Comparison of ENCODE assay signal across 11 mouse cellular contexts in the genomic region with DNA sequence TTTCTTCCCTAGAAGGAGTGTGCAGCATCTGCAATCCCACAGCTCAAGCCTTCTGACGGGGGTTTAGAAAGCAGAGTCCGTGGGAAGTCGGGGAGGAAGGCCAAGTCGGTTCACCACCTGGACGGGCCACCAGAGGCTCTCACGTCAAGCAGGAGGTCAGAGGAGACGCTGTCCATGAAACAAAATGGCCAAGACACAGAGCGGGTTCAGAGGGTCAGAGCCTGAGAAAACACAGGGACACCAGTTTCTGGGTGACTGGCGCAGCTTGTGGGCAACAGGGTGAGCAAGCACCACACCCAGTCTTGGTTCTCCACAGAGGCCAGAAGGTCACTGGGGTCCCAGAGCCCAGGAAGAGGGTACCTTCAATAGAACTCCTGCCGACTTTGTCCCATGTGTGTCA. TPM values are rescaled to one million over a fixed set of nuclear protein-coding genes. Genes with fewer than 3 reads are reported as not detected.
DNase-seq lines count a peak whose midpoint lies in the region; ATAC-seq and TF ChIP-seq lines count a peak whose summit lies in the region.
"Had no signal": no experiment of that assay in that cellular context is flagged by ENCODE, and none has a peak within 500 bp of the region (broad histone marks: within the 10 kb centered on the region; RNA-seq: fewer than 3 reads in every experiment).

No protein-coding gene starts in this region.

- WGBS in hindbrain, embryonic 10.5 days = 82% methylated on average over 10 of the region's 10 CpGs
- 86% methylated on average over 10 of the region's 10 CpGs for WGBS in hindbrain, embryonic 16.5 days
- 76% methylated on average over 10 of the region's 10 CpGs for WGBS in liver, embryonic 12.5 days (ENCODE audit: insufficient replicate concordance)
- WGBS in liver, embryonic 11.5 days = 76% methylated on average over 10 of the region's 10 CpGs
- WGBS in bone marrow, adult 2 months = 82% methylated on average over 10 of the region's 10 CpGs

- H3K36me3 ChIP-seq in hindbrain, embryonic 10.5 days = peaks cover 6% of the 10 kb centered on the region
- H3K36me3 ChIP-seq in hindbrain, embryonic 16.5 days (ENCODE audit: control insufficient read depth, insufficient read depth, low read length) = no peaks in the 10 kb centered on the region
- H3K36me3 ChIP-seq in liver, embryonic 12.5 days = peaks cover 25% of the 10 kb centered on the region
- H3K36me3 ChIP-seq in liver, embryonic 11.5 days (ENCODE audit: control insufficient read depth, insufficient read depth, low read length) = peaks cover 5% of the 10 kb centered on the region; the same call in 1 of the 2 replicates
- H3K36me3 ChIP-seq: limb, embryonic 12.5 days had no signal

- no peak overlapping the region for H3K9ac ChIP-seq in hindbrain, embryonic 16.5 days (ENCODE audit: low read depth, low read length)
- H3K9ac ChIP-seq in liver, embryonic 12.5 days = no peak overlapping the region
- no peak overlapping the region for H3K9ac ChIP-seq in liver, embryonic 11.5 days (ENCODE audit: low read depth, low read length)
- H3K9ac ChIP-seq: limb, embryonic 12.5 days had no signal

- no peak overlapping the region for H3K4me3 ChIP-seq in hindbrain, embryonic 10.5 days
- H3K4me3 ChIP-seq in hindbrain, embryonic 16.5 days (ENCODE audit: low read length) = no peak overlapping the region
- H3K4me3 ChIP-seq in liver, embryonic 12.5 days = no peak overlapping the region
- H3K4me3 ChIP-seq in liver, embryonic 11.5 days (ENCODE audit: low read depth, low read length) = no peak overlapping the region
- H3K4me3 ChIP-seq in bone marrow, adult 2 months (replicated peaks; ENCODE audit: control insufficient read depth, low read depth, low read length) = no peak overlapping the region
- H3K4me3 ChIP-seq in brown adipose tissue, adult 24 weeks (ENCODE audit: insufficient read depth, low read depth, low read length) = no peak overlapping the region
- H3K4me3 ChIP-seq: limb, embryonic 12.5 days had no signal

- ATAC-seq in hindbrain, embryonic 16.5 days = no peak
- ATAC-seq in liver, embryonic 12.5 days = no peak
- no peak for ATAC-seq in liver, embryonic 11.5 days (replicated peaks; ENCODE audit: low FRiP score)

- H3K27ac ChIP-seq in hindbrain, embryonic 10.5 days = peak overlapping the region; percentile 53; the same call in 1 of the 2 replicates
- no peak overlapping the region for H3K27ac ChIP-seq in hindbrain, embryonic 16.5 days (ENCODE audit: low read depth, low read length)
- H3K27ac ChIP-seq in liver, embryonic 12.5 days = 0 out of 2 replicates have a peak overlapping the region, but pooled peaks have one; percentile 62
- H3K27ac ChIP-seq in liver, embryonic 11.5 days (ENCODE audit: low read depth, low read length) = no peak overlapping the region
- H3K27ac ChIP-seq in bone marrow, adult 2 months (ENCODE audit: control insufficient read depth, insufficient read depth, low read depth, low read length, poor library complexity) = peak overlapping the region; percentile 44
- H3K27ac ChIP-seq in brown adipose tissue, adult 24 weeks (replicated peaks; ENCODE audit: low read depth, low read length) = peak overlapping the region; percentile 97

- no peaks in the 10 kb centered on the region for H3K27me3 ChIP-seq in hindbrain, embryonic 10.5 days (ENCODE audit: insufficient read depth, poor library complexity, severe bottlenecking)
- H3K27me3 ChIP-seq in hindbrain, embryonic 16.5 days (replicated peaks; ENCODE audit: control insufficient read depth, insufficient read depth, low read length) = no peaks in the 10 kb centered on the region
- no peaks in the 10 kb centered on the region for H3K27me3 ChIP-seq in liver, embryonic 12.5 days (replicated peaks)
- no peaks in the 10 kb centered on the region for H3K27me3 ChIP-seq in liver, embryonic 11.5 days (replicated peaks; ENCODE audit: control insufficient read depth, insufficient read depth, low read length)
- H3K27me3 ChIP-seq: limb, embryonic 12.5 days had no signal

- no peaks in the 10 kb centered on the region for H3K9me3 ChIP-seq in hindbrain, embryonic 10.5 days
- no peaks in the 10 kb centered on the region for H3K9me3 ChIP-seq in hindbrain, embryonic 16.5 days (ENCODE audit: control insufficient read depth, low read length)
- no peaks in the 10 kb centered on the region for H3K9me3 ChIP-seq in liver, embryonic 12.5 days (replicated peaks)
- H3K9me3 ChIP-seq in liver, embryonic 11.5 days (ENCODE audit: control insufficient read depth, low read length) = no peaks in the 10 kb centered on the region
- H3K9me3 ChIP-seq: limb, embryonic 12.5 days had no signal

- TF ChIP-seq POLR2A in bone marrow, adult 2 months (IDR thresholded peaks at IDR 0.05; ENCODE audit: borderline replicate concordance, control insufficient read depth, low read depth, low read length) = no peak

- H3K4me1 ChIP-seq in hindbrain, embryonic 10.5 days (replicated peaks) = peaks cover 38% of the 10 kb centered on the region
- peaks cover 8% of the 10 kb centered on the region for H3K4me1 ChIP-seq in hindbrain, embryonic 16.5 days (ENCODE audit: control insufficient read depth, insufficient read depth, low read depth, low read length)
- H3K4me1 ChIP-seq in liver, embryonic 12.5 days = peaks cover 71% of the 10 kb centered on the region
- H3K4me1 ChIP-seq in liver, embryonic 11.5 days (replicated peaks; ENCODE audit: control insufficient read depth, insufficient read depth, low read length) = peaks cover 36% of the 10 kb centered on the region
- peaks cover 7% of the 10 kb centered on the region for H3K4me1 ChIP-seq in bone marrow, adult 2 months (ENCODE audit: control insufficient read depth, insufficient read depth, low read length)
- H3K4me1 ChIP-seq in brown adipose tissue, adult 24 weeks (ENCODE audit: control insufficient read depth, insufficient read depth, insufficient read length, low read length) = peaks cover 74% of the 10 kb centered on the region

- H3K4me2 ChIP-seq in hindbrain, embryonic 16.5 days (ENCODE audit: low read length) = no peak overlapping the region
- no peak overlapping the region for H3K4me2 ChIP-seq in liver, embryonic 12.5 days
- H3K4me2 ChIP-seq in liver, embryonic 11.5 days = no peak overlapping the region
- H3K4me2 ChIP-seq: limb, embryonic 12.5 days had no signal

- DNase-seq in hindbrain, embryonic 10.5 days (ENCODE audit: low spot score) = no peak
- DNase-seq in liver, embryonic 11.5 days (ENCODE audit: low spot score) = no peak
- no peak for DNase-seq in layer of hippocampus, postnatal 36 days
- DNase-seq: adrenal gland, postnatal 25 days; cerebellum, adult 11-12 months; gastrocnemius, postnatal 25 days had no signal

- TF ChIP-seq CTCF in bone marrow, adult 2 months (IDR thresholded peaks at IDR 0.05; ENCODE audit: control insufficient read depth, insufficient read depth, low read length) = no peak

RNA-seq across cellular contexts. Expression of gene Pitpnm2, which starts 33.9 kb away (rescaled TPM):
- 3.2 and 3.6 TPM in 2 replicates for polyA plus RNA-seq in hindbrain, embryonic 10.5 days (2016; fragmentation: Nextera tagmentation; extraction: Ambion mirVana)
- 8.4 and 9.8 TPM in 2 replicates for polyA plus RNA-seq in hindbrain, embryonic 16.5 days (2015; fragmentation: Nextera tagmentation; extraction: Ambion mirVana)
- polyA plus RNA-seq in liver, embryonic 12.5 days (2016; fragmentation: Nextera tagmentation; extraction: Ambion mirVana) = 2.5 and 3.7 TPM in 2 replicates
- polyA plus RNA-seq in liver, embryonic 11.5 days (2014; fragmentation: Nextera tagmentation; extraction: Ambion mirVana) = 5.1 and 5.9 TPM in 2 replicates
- 10.8 and 11.6 TPM in 2 replicates for polyA plus RNA-seq in bone marrow, adult 2 months (2011; ENCODE audit: insufficient read depth, insufficient read length, low replicate concordance, missing spikeins)
- polyA plus RNA-seq in brown adipose tissue, adult 24 weeks (2012; ENCODE audit: insufficient read depth, insufficient read length, missing spikeins) = 20.3 and 21.8 TPM in 2 replicates
- 100 to 1,000 TPM; 281 to 377 TPM for total RNA-seq in layer of hippocampus, postnatal 36 days (2021)

Comparison
In these comparisons a context has a peak if more than half of its experiments do, and no peak if none do; other contexts are left out.
1. H3K27ac ChIP-seq: peak in hindbrain, embryonic 10.5 days (single experiment), liver, embryonic 12.5 days (single experiment), bone marrow, adult 2 months (single experiment) and brown adipose tissue, adult 24 weeks (single experiment); none in hindbrain, embryonic 16.5 days (single experiment) and liver, embryonic 11.5 days (single experiment).